Mouse (Mus musculus) embryonic fibroblast, embryonic 13.5 days (primary cell): ENCODE results near the gene Rchy1.

Experiments used
- CTCF ChIP-seq: IDR thresholded peaks from 2 replicates; pipeline ENCODE4 v1.5.1; 2011; ENCODE audit warnings: mild to moderate bottlenecking, control low read depth, low read length, moderate library complexity, borderline replicate concordance; ENCODE audit not compliant: insufficient read depth
- POLR2A ChIP-seq: IDR thresholded peaks from 2 replicates; pipeline ENCODE4 v1.6.1; 2011; ENCODE audit warnings: low read depth, mild to moderate bottlenecking, control low read depth, low read length, moderate library complexity

- TF ChIP-seq CTCF (no peak), POLR2A (no peak)
Observed at GRCm38 (mm10) chr5:91959986-91960385, 2.9 kb downstream of the Rchy1 start.
